Mouse (Mus musculus): ENCODE measurements around the gene Gm21488.
"Not testable (repeated sequence)": the region's sequence is repeated elsewhere in the genome, so short reads cannot be mapped to it uniquely, and the experiment has no call there.

Gene Gm21488

GRCm38 (mm10) chrY:27521820-27522219, at the start of gene Gm21488:
Gene Gm21488, minus strand, starts transcription at chrY:27521920.
- DNase-seq: not testable (repeated sequence)
